Mouse (Mus musculus) forebrain, embryonic 13.5 days (tissue): ENCODE results near the gene Acsf3. TPM values are rescaled to one million over a fixed set of nuclear protein-coding genes. Genes with fewer than 3 reads are reported as not detected.
A peak's percentile ranks its signal among the peaks of the same experiment; 100 is the strongest.

Experiments
- ATAC-seq: fragments of 200-750 bp; cut with Nextera tagmentation; 2 replicates; pipeline ENCODE4 v1.8.0; 2017
- H3K27ac ChIP-seq: fragments of 300-500 bp; sonication (generic); 2 replicates; pipeline ENCODE4 v1.5.1; 2015; ENCODE audit warnings: inconsistent platforms, mild to moderate bottlenecking, moderate library complexity
- H3K27me3 ChIP-seq: fragments of 300-500 bp; sonication (generic); 2 replicates; pipeline ENCODE4 v1.6.1; 2015; ENCODE audit warnings: mild to moderate bottlenecking, inconsistent platforms
- H3K36me3 ChIP-seq: fragments of 300-500 bp; sonication (generic); 2 replicates; pipeline ENCODE4 v1.6.1; 2015; ENCODE audit warnings: mild to moderate bottlenecking, inconsistent platforms; ENCODE audit not compliant: poor library complexity, severe bottlenecking
- H3K4me1 ChIP-seq: fragments of 300-500 bp; sonication (generic); 2 replicates; pipeline ENCODE4 v1.6.1; 2015; ENCODE audit warnings: inconsistent platforms
- H3K4me2 ChIP-seq: fragments of 300-500 bp; sonication (generic); 2 replicates; pipeline ENCODE4 v1.6.1; 2015; ENCODE audit warnings: inconsistent platforms, mild to moderate bottlenecking, moderate library complexity
- H3K4me3 ChIP-seq: fragments of 300-500 bp; sonication (generic); 2 replicates; pipeline ENCODE4 v1.5.1; 2015; ENCODE audit warnings: mild to moderate bottlenecking, inconsistent platforms
- H3K9ac ChIP-seq: fragments of 300-500 bp; sonication (generic); 2 replicates; pipeline ENCODE4 v1.6.1; 2015; ENCODE audit warnings: mild to moderate bottlenecking, inconsistent platforms
- H3K9me3 ChIP-seq: fragments of 300-500 bp; sonication (generic); replicated peaks from 2 replicates; pipeline ENCODE4 v1.6.1; 2016; ENCODE audit warnings: inconsistent platforms
- WGBS: fragments of 180-500 bp; shearing (Covaris S2); methylation state at CpG from one replicate; pipeline ENCODE4 v1.1.7; 2015; 5-methylcytosine and 5-hydroxymethylcytosine counted together
- polyA plus RNA-seq: library from polyadenylated mRNA; unstranded; fragments of >200 nt; fragmentation: Nextera tagmentation; extraction: Ambion mirVana; gene quantifications from 2 replicates; pipeline ENCODE4 v1.2.1, GENCODE M21; 2015

Gene Acsf3
- polyA plus RNA-seq, 1 experiment from 2014 or later, result 15.4 TPM

- no peak overlapping the region for H3K4me2 ChIP-seq
- H3K4me3 ChIP-seq, result no peak overlapping the region
- H3K36me3 ChIP-seq, result peaks cover 49% of the 10 kb centered on the region
- no peaks in the 10 kb centered on the region for H3K9me3 ChIP-seq
- H3K4me1 ChIP-seq, result peaks cover 17% of the 10 kb centered on the region
- H3K27me3 ChIP-seq, result no peaks in the 10 kb centered on the region
- H3K9ac ChIP-seq, result no peak overlapping the region
- no peak overlapping the region for H3K27ac ChIP-seq
- WGBS, result 89% methylated on average over 5 of the region's 5 CpGs
- no peak for ATAC-seq
Observed at GRCm38 (mm10) chr8:122789796-122790195, 14.5 kb downstream of the Acsf3 start.

GRCm38 (mm10) chr8:122793375-122794174 is 18.3 kb downstream of the Acsf3 start:
- no peaks in the 10 kb centered on the region for H3K27me3 ChIP-seq
- peaks cover 19% of the 10 kb centered on the region; the same call in 1 of the 2 replicates for H3K36me3 ChIP-seq
- H3K4me2 ChIP-seq, result no peak overlapping the region
- no peaks in the 10 kb centered on the region for H3K9me3 ChIP-seq
- 56% methylated on average over 18 of the region's 18 CpGs for WGBS
- H3K4me3 ChIP-seq, result no peak overlapping the region
- H3K27ac ChIP-seq, result peak overlapping the region; percentile 88
- peak overlapping the region; percentile 38; the same call in 1 of the 2 replicates for H3K9ac ChIP-seq
- peaks cover 17% of the 10 kb centered on the region for H3K4me1 ChIP-seq
- ATAC-seq, result peak; percentile 83

GRCm38 (mm10) chr8:122794175-122794454 is 18.8 kb downstream of the Acsf3 start:
- Histone ChIP-seq H3K4me1 (peaks cover 17% of the 10 kb centered on the region), H3K36me3 (peaks cover 14% of the 10 kb centered on the region; the same call in 1 of the 2 replicates), H3K4me2 (no peak overlapping the region), H3K9ac (no peak overlapping the region), H3K27ac (peak overlapping the region; percentile 88), H3K9me3 (no peaks in the 10 kb centered on the region), H3K4me3 (no peak overlapping the region), H3K27me3 (no peaks in the 10 kb centered on the region)
- peak; percentile 26; the same call in 1 of the 2 replicates for ATAC-seq
- 65% methylated on average over 5 of the region's 5 CpGs for WGBS

- peak overlapping the region; percentile 47 for H3K4me2 ChIP-seq
- H3K9me3 ChIP-seq, result no peaks in the 10 kb centered on the region
- peaks cover 61% of the 10 kb centered on the region for H3K4me1 ChIP-seq
- peaks cover 50% of the 10 kb centered on the region for H3K27me3 ChIP-seq
- peak; percentile 93 for ATAC-seq
- WGBS, result 1% methylated on average over 15 of the region's 15 CpGs
- H3K36me3 ChIP-seq, result no peaks in the 10 kb centered on the region
- H3K9ac ChIP-seq, result peak overlapping the region; percentile 24
- peak overlapping the region; percentile 97 for H3K27ac ChIP-seq
- H3K4me3 ChIP-seq, result no peak overlapping the region; the same call in 1 of the 2 replicates
Observed at GRCm38 (mm10) chr8:122803906-122804761, 28.8 kb downstream of the Acsf3 start.

GRCm38 (mm10) chr8:122805349-122805748 is 30.1 kb downstream of the Acsf3 start:
- Histone ChIP-seq H3K9me3 (no peaks in the 10 kb centered on the region), H3K36me3 (no peaks in the 10 kb centered on the region), H3K9ac (no peak overlapping the region), H3K4me2 (peak overlapping the region; percentile 47), H3K27ac (peak overlapping the region; percentile 97), H3K4me1 (peaks cover 63% of the 10 kb centered on the region), H3K27me3 (peaks cover 48% of the 10 kb centered on the region), H3K4me3 (no peak overlapping the region)
- WGBS, result 3% methylated on average over 3 of the region's 3 CpGs
- ATAC-seq, result peak; percentile 50

- Histone ChIP-seq H3K4me3 (no peak overlapping the region), H3K4me2 (peak overlapping the region; percentile 3; the same call in 1 of the 2 replicates), H3K4me1 (peaks cover 78% of the 10 kb centered on the region), H3K9ac (peak overlapping the region; percentile 58), H3K27me3 (peaks cover 42% of the 10 kb centered on the region), H3K36me3 (peaks cover 3% of the 10 kb centered on the region; the same call in 1 of the 2 replicates), H3K27ac (peak overlapping the region; percentile 97), H3K9me3 (no peaks in the 10 kb centered on the region)
- ATAC-seq, result peak; percentile 31; the same call in 1 of the 2 replicates
- 45% methylated on average over 7 of the region's 7 CpGs for WGBS
Observed at GRCm38 (mm10) chr8:122806956-122807538, 31.8 kb downstream of the Acsf3 start.

GRCm38 (mm10) chr8:122807907-122808306 is 32.6 kb downstream of the Acsf3 start:
- WGBS, result 74% methylated on average over 4 of the region's 4 CpGs

GRCm38 (mm10) chr8:122810376-122810775 is 35.1 kb downstream of the Acsf3 start:
- H3K27me3 ChIP-seq, result peaks cover 32% of the 10 kb centered on the region
- WGBS, result 79% methylated on average over 8 of the region's 8 CpGs
- H3K4me1 ChIP-seq, result peaks cover 65% of the 10 kb centered on the region

More at GRCm38 (mm10) chr8:122807907-122808306, 32.6 kb downstream of the Acsf3 start:
- peaks cover 36% of the 10 kb centered on the region for H3K27me3 ChIP-seq
- H3K4me3 ChIP-seq, result no peak overlapping the region
- no peak overlapping the region for H3K4me2 ChIP-seq
- peak overlapping the region; percentile 97 for H3K27ac ChIP-seq
- H3K4me1 ChIP-seq, result peaks cover 80% of the 10 kb centered on the region
- H3K9me3 ChIP-seq, result no peaks in the 10 kb centered on the region
- no peak for ATAC-seq
- H3K9ac ChIP-seq, result 0 out of 2 replicates have a peak overlapping the region, but pooled peaks have one; percentile 31
- H3K36me3 ChIP-seq, result peaks cover 3% of the 10 kb centered on the region; the same call in 1 of the 2 replicates

GRCm38 (mm10) chr8:122811870-122812494 is 36.7 kb downstream of the Acsf3 start:
- Histone ChIP-seq H3K27ac (peak overlapping the region; percentile 48; the same call in 1 of the 2 replicates), H3K4me2 (no peak overlapping the region), H3K9me3 (no peaks in the 10 kb centered on the region), H3K4me1 (peaks cover 50% of the 10 kb centered on the region), H3K36me3 (peaks cover 14% of the 10 kb centered on the region; the same call in 1 of the 2 replicates), H3K9ac (peak overlapping the region; percentile 30; the same call in 1 of the 2 replicates), H3K4me3 (no peak overlapping the region), H3K27me3 (peaks cover 22% of the 10 kb centered on the region)
- ATAC-seq, result no peak; the same call in 1 of the 2 replicates
- WGBS, result 85% methylated on average over 16 of the region's 16 CpGs

More at GRCm38 (mm10) chr8:122810376-122810775, 35.1 kb downstream of the Acsf3 start:
- no peaks in the 10 kb centered on the region for H3K9me3 ChIP-seq
- H3K4me2 ChIP-seq, result no peak overlapping the region
- H3K4me3 ChIP-seq, result no peak overlapping the region
- H3K9ac ChIP-seq, result no peak overlapping the region
- no peak for ATAC-seq
- H3K27ac ChIP-seq, result no peak overlapping the region
- peaks cover 14% of the 10 kb centered on the region; the same call in 1 of the 2 replicates for H3K36me3 ChIP-seq

- WGBS, result 72% methylated on average over 14 of the region's 14 CpGs
- Histone ChIP-seq H3K27me3 (peaks cover 18% of the 10 kb centered on the region), H3K4me1 (peaks cover 47% of the 10 kb centered on the region), H3K9me3 (no peaks in the 10 kb centered on the region), H3K27ac (no peak overlapping the region), H3K4me2 (no peak overlapping the region), H3K4me3 (no peak overlapping the region), H3K36me3 (peaks cover 14% of the 10 kb centered on the region; the same call in 1 of the 2 replicates), H3K9ac (no peak overlapping the region)
- ATAC-seq, result peak; percentile 44; the same call in 1 of the 2 replicates
Observed at GRCm38 (mm10) chr8:122812610-122813250, 37.4 kb downstream of the Acsf3 start.

- Histone ChIP-seq H3K4me2 (no peak overlapping the region), H3K9me3 (no peaks in the 10 kb centered on the region), H3K27me3 (peaks cover 10% of the 10 kb centered on the region; the same call in 1 of the 2 replicates), H3K36me3 (peaks cover 14% of the 10 kb centered on the region; the same call in 1 of the 2 replicates), H3K27ac (peak overlapping the region; percentile 51), H3K9ac (no peak overlapping the region), H3K4me3 (no peak overlapping the region), H3K4me1 (peaks cover 41% of the 10 kb centered on the region)
- ATAC-seq, result no peak
- WGBS, result 6% methylated on average over 7 of the region's 7 CpGs
Observed at GRCm38 (mm10) chr8:122814608-122815007, 39.3 kb downstream of the Acsf3 start.
